Mouse (Mus musculus): ENCODE data around the gene Myo15b. TPM values are rescaled to one million over a fixed set of nuclear protein-coding genes. Genes with fewer than 3 reads are reported as not detected.
A peak's percentile ranks its signal among the peaks of the same experiment; 100 is the strongest.

The Myo15b gene
- polyA plus RNA-seq, 1 experiment from 2014 or later, result 1.5 TPM

- H3K4me2 ChIP-seq (ENCODE audit: low read depth, low read length), result no peak overlapping the region
- no peak overlapping the region for H3K4me3 ChIP-seq (ENCODE audit: low read depth, low read length)
- no peaks in the 10 kb centered on the region for H3K36me3 ChIP-seq (ENCODE audit: control insufficient read depth, insufficient read depth)
- H3K27me3 ChIP-seq (ENCODE audit: control insufficient read depth, insufficient read depth, low read depth, low read length), result no peaks in the 10 kb centered on the region
- no peak overlapping the region for H3K9ac ChIP-seq (ENCODE audit: low read depth, low read length)
- no peak overlapping the region for H3K27ac ChIP-seq (ENCODE audit: low read length)
- H3K9me3 ChIP-seq (replicated peaks; ENCODE audit: control insufficient read depth, low read length), result no peaks in the 10 kb centered on the region
- peaks cover 51% of the 10 kb centered on the region for H3K4me1 ChIP-seq (ENCODE audit: control insufficient read depth, low read depth, low read length)
- WGBS (ENCODE audit: insufficient replicate concordance), result 44% methylated on average over 4 of the region's 4 CpGs
- no peak for ATAC-seq (ENCODE audit: low read depth)
Observed at GRCm38 (mm10) chr11:115829036-115829435, 29.2 kb upstream of the Myo15b start.

GRCm38 (mm10) chr11:115830550-115831325, 27.5 kb upstream of the Myo15b start:
- no peaks in the 10 kb centered on the region for H3K36me3 ChIP-seq (ENCODE audit: control insufficient read depth, insufficient read depth)
- ATAC-seq (ENCODE audit: low read depth), result no peak
- peak overlapping the region; percentile 45 for H3K4me2 ChIP-seq (ENCODE audit: low read depth, low read length)
- H3K27ac ChIP-seq (ENCODE audit: low read length), result peak overlapping the region; percentile 86
- peaks cover 42% of the 10 kb centered on the region for H3K4me1 ChIP-seq (ENCODE audit: control insufficient read depth, low read depth, low read length)
- no peaks in the 10 kb centered on the region for H3K27me3 ChIP-seq (ENCODE audit: control insufficient read depth, insufficient read depth, low read depth, low read length)
- no peaks in the 10 kb centered on the region for H3K9me3 ChIP-seq (replicated peaks; ENCODE audit: control insufficient read depth, low read length)
- peak overlapping the region; percentile 12; the same call in 1 of the 2 replicates for H3K4me3 ChIP-seq (ENCODE audit: low read depth, low read length)
- WGBS (ENCODE audit: insufficient replicate concordance), result 46% methylated on average over 25 of the region's 25 CpGs
- peak overlapping the region; percentile 25; the same call in 1 of the 2 replicates for H3K9ac ChIP-seq (ENCODE audit: low read depth, low read length)

GRCm38 (mm10) chr11:115831518-115831917, 26.7 kb upstream of the Myo15b start:
- 31% methylated on average over 3 of the region's 3 CpGs for WGBS (ENCODE audit: insufficient replicate concordance)
- Histone ChIP-seq H3K36me3 (ENCODE audit: control insufficient read depth, insufficient read depth) (no peaks in the 10 kb centered on the region), H3K9ac (ENCODE audit: low read depth, low read length) (peak overlapping the region; percentile 40; the same call in 1 of the 2 replicates), H3K9me3 (replicated peaks; ENCODE audit: control insufficient read depth, low read length) (no peaks in the 10 kb centered on the region), H3K4me1 (ENCODE audit: control insufficient read depth, low read depth, low read length) (peaks cover 42% of the 10 kb centered on the region), H3K4me2 (ENCODE audit: low read depth, low read length) (peak overlapping the region; percentile 45), H3K27me3 (ENCODE audit: control insufficient read depth, insufficient read depth, low read depth, low read length) (no peaks in the 10 kb centered on the region), H3K4me3 (ENCODE audit: low read depth, low read length) (peak overlapping the region; percentile 12), H3K27ac (ENCODE audit: low read length) (peak overlapping the region; percentile 86)
- peak; percentile 24 for ATAC-seq (ENCODE audit: low read depth)

- peak overlapping the region; percentile 86 for H3K27ac ChIP-seq (ENCODE audit: low read length)
- H3K36me3 ChIP-seq (ENCODE audit: control insufficient read depth, insufficient read depth), result no peaks in the 10 kb centered on the region
- H3K4me2 ChIP-seq (ENCODE audit: low read depth, low read length), result peak overlapping the region; percentile 45
- peak overlapping the region; percentile 40; the same call in 1 of the 2 replicates for H3K9ac ChIP-seq (ENCODE audit: low read depth, low read length)
- H3K9me3 ChIP-seq (replicated peaks; ENCODE audit: control insufficient read depth, low read length), result no peaks in the 10 kb centered on the region
- peak; percentile 72 for ATAC-seq (ENCODE audit: low read depth)
- 56% methylated on average over 6 of the region's 6 CpGs for WGBS (ENCODE audit: insufficient replicate concordance)
- no peaks in the 10 kb centered on the region for H3K27me3 ChIP-seq (ENCODE audit: control insufficient read depth, insufficient read depth, low read depth, low read length)
- peaks cover 42% of the 10 kb centered on the region for H3K4me1 ChIP-seq (ENCODE audit: control insufficient read depth, low read depth, low read length)
- peak overlapping the region; percentile 12; the same call in 1 of the 2 replicates for H3K4me3 ChIP-seq (ENCODE audit: low read depth, low read length)
Observed at GRCm38 (mm10) chr11:115832064-115832463, 26.1 kb upstream of the Myo15b start.

- WGBS (ENCODE audit: insufficient replicate concordance), result 53% methylated on average over 8 of the region's 8 CpGs
Observed at GRCm38 (mm10) chr11:115832523-115832922, 25.7 kb upstream of the Myo15b start.

GRCm38 (mm10) chr11:115833021-115833513, 25.1 kb upstream of the Myo15b start:
- Histone ChIP-seq H3K4me3 (ENCODE audit: low read depth, low read length) (no peak overlapping the region), H3K27ac (ENCODE audit: low read length) (peak overlapping the region; percentile 86), H3K9ac (ENCODE audit: low read depth, low read length) (no peak overlapping the region), H3K9me3 (replicated peaks; ENCODE audit: control insufficient read depth, low read length) (no peaks in the 10 kb centered on the region), H3K4me1 (ENCODE audit: control insufficient read depth, low read depth, low read length) (peaks cover 37% of the 10 kb centered on the region), H3K27me3 (ENCODE audit: control insufficient read depth, insufficient read depth, low read depth, low read length) (no peaks in the 10 kb centered on the region), H3K4me2 (ENCODE audit: low read depth, low read length) (peak overlapping the region; percentile 6; the same call in 1 of the 2 replicates), H3K36me3 (ENCODE audit: control insufficient read depth, insufficient read depth) (no peaks in the 10 kb centered on the region)
- 38% methylated on average over 8 of the region's 8 CpGs for WGBS (ENCODE audit: insufficient replicate concordance)
- peak; percentile 27 for ATAC-seq (ENCODE audit: low read depth)

More at GRCm38 (mm10) chr11:115832523-115832922, 25.7 kb upstream of the Myo15b start:
- Histone ChIP-seq H3K9me3 (replicated peaks; ENCODE audit: control insufficient read depth, low read length) (no peaks in the 10 kb centered on the region), H3K27ac (ENCODE audit: low read length) (peak overlapping the region; percentile 86), H3K4me2 (ENCODE audit: low read depth, low read length) (peak overlapping the region; percentile 45), H3K36me3 (ENCODE audit: control insufficient read depth, insufficient read depth) (no peaks in the 10 kb centered on the region), H3K4me1 (ENCODE audit: control insufficient read depth, low read depth, low read length) (peaks cover 37% of the 10 kb centered on the region), H3K27me3 (ENCODE audit: control insufficient read depth, insufficient read depth, low read depth, low read length) (no peaks in the 10 kb centered on the region), H3K4me3 (ENCODE audit: low read depth, low read length) (no peak overlapping the region), H3K9ac (ENCODE audit: low read depth, low read length) (no peak overlapping the region)
- peak; percentile 74 for ATAC-seq (ENCODE audit: low read depth)

- Histone ChIP-seq H3K36me3 (ENCODE audit: control insufficient read depth, insufficient read depth) (no peaks in the 10 kb centered on the region), H3K9me3 (replicated peaks; ENCODE audit: control insufficient read depth, low read length) (no peaks in the 10 kb centered on the region), H3K4me1 (ENCODE audit: control insufficient read depth, low read depth, low read length) (peaks cover 37% of the 10 kb centered on the region), H3K27me3 (ENCODE audit: control insufficient read depth, insufficient read depth, low read depth, low read length) (no peaks in the 10 kb centered on the region), H3K27ac (ENCODE audit: low read length) (peak overlapping the region; percentile 86), H3K4me3 (ENCODE audit: low read depth, low read length) (no peak overlapping the region), H3K9ac (ENCODE audit: low read depth, low read length) (no peak overlapping the region), H3K4me2 (ENCODE audit: low read depth, low read length) (no peak overlapping the region)
- 67% methylated on average over 6 of the region's 6 CpGs for WGBS (ENCODE audit: insufficient replicate concordance)
- ATAC-seq (ENCODE audit: low read depth), result no peak
Observed at GRCm38 (mm10) chr11:115834033-115834432, 24.2 kb upstream of the Myo15b start.

- Histone ChIP-seq H3K4me2 (ENCODE audit: low read depth, low read length) (no peak overlapping the region), H3K4me3 (ENCODE audit: low read depth, low read length) (no peak overlapping the region), H3K9me3 (replicated peaks; ENCODE audit: control insufficient read depth, low read length) (no peaks in the 10 kb centered on the region), H3K4me1 (ENCODE audit: control insufficient read depth, low read depth, low read length) (peaks cover 35% of the 10 kb centered on the region), H3K27me3 (ENCODE audit: control insufficient read depth, insufficient read depth, low read depth, low read length) (no peaks in the 10 kb centered on the region), H3K36me3 (ENCODE audit: control insufficient read depth, insufficient read depth) (no peaks in the 10 kb centered on the region), H3K9ac (ENCODE audit: low read depth, low read length) (no peak overlapping the region), H3K27ac (ENCODE audit: low read length) (no peak overlapping the region)
- 55% methylated on average over 11 of the region's 11 CpGs for WGBS (ENCODE audit: insufficient replicate concordance)
- ATAC-seq (ENCODE audit: low read depth), result no peak
Observed at GRCm38 (mm10) chr11:115836656-115837395, 21.4 kb upstream of the Myo15b start.
